In genomic region chr2:92301849-92302607, GRCm38 (mm10) we compare ENCODE assay signal across 21 mouse cellular contexts.
DNase-seq lines count a peak whose midpoint lies in the region; ATAC-seq and TF ChIP-seq lines count a peak whose summit lies in the region.
"Had no signal": no experiment of that assay in that cellular context is flagged by ENCODE, and none has a peak within 500 bp of the region (broad histone marks: within the 10 kb centered on the region; RNA-seq: fewer than 3 reads in every experiment).

No protein-coding gene starts in this region.

- ATAC-seq in forebrain, embryonic 13.5 days = peak; percentile 55; the same call in 1 of the 2 replicates
- no peak for ATAC-seq in forebrain, embryonic 11.5 days (replicated peaks; ENCODE audit: low FRiP score)
- ATAC-seq in liver, postnatal 0 days = no peak
- ATAC-seq in megakaryocyte progenitor cell, adult 5-6 weeks (replicated peaks; ENCODE audit: poor library complexity) = peak; percentile 75
- ATAC-seq in kidney, embryonic 15.5 days (replicated peaks; ENCODE audit: low FRiP score) = no peak
- ATAC-seq: inflammation-experienced regulatory T-cells, adult 6 months had no signal

- H3K4me1 ChIP-seq in forebrain, embryonic 13.5 days = peaks cover 41% of the 10 kb centered on the region
- no peaks in the 10 kb centered on the region; the same call in 1 of the 2 replicates for H3K4me1 ChIP-seq in forebrain, embryonic 11.5 days (replicated peaks; ENCODE audit: control insufficient read depth, insufficient read depth, low read length)
- H3K4me1 ChIP-seq in liver, postnatal 0 days (ENCODE audit: insufficient read depth) = no peaks in the 10 kb centered on the region
- peaks cover 0 to 14% of the 10 kb centered on the region in 2 experiments; a peak in 2 of 4 replicates for H3K4me1 ChIP-seq in CH12.LX (ENCODE audit: control insufficient read depth in 1 of 2, insufficient read depth in 2 of 2)
- H3K4me1 ChIP-seq in kidney, embryonic 15.5 days = no peaks in the 10 kb centered on the region
- H3K4me1 ChIP-seq: heart, embryonic 10.5 days had no signal

- H3K4me2 ChIP-seq in forebrain, embryonic 13.5 days = no peak overlapping the region
- H3K4me2 ChIP-seq in forebrain, embryonic 11.5 days (ENCODE audit: low read depth, low read length, severe bottlenecking) = no peak overlapping the region
- H3K4me2 ChIP-seq in liver, postnatal 0 days (ENCODE audit: low read depth, low read length) = no peak overlapping the region
- no peak overlapping the region for H3K4me2 ChIP-seq in CH12.LX (ENCODE audit: insufficient read depth, low read depth, poor library complexity, severe bottlenecking)
- no peak overlapping the region for H3K4me2 ChIP-seq in kidney, embryonic 15.5 days

- TF ChIP-seq CTCF in liver, postnatal 0 days (IDR thresholded peaks at IDR 0.05; ENCODE audit: low read depth) = no peak
- TF ChIP-seq CTCF in CH12.LX (conservative IDR thresholded peaks at IDR 0.05 in 1 of 2, IDR thresholded peaks at IDR 0.05 in 1 of 2; ENCODE audit: low read depth in 2 of 2, low read length in 2 of 2) = no peak

- TF ChIP-seq EP300 in liver, postnatal 0 days (IDR thresholded peaks at IDR 0.05; ENCODE audit: low read depth) = no peak
- TF ChIP-seq EP300 in CH12.LX (IDR thresholded peaks at IDR 0.05; ENCODE audit: low read length) = no peak

- no peak for DNase-seq in forebrain, embryonic 11.5 days (ENCODE audit: low spot score)
- DNase-seq in liver, postnatal 0 days = no peak
- DNase-seq in liver = no peak
- no peak for DNase-seq in CH12.LX (ENCODE audit: extremely low read depth)
- no peak for DNase-seq in embryo, embryonic 10.5 days (ENCODE audit: low spot score)
- DNase-seq: adrenal gland, adult 2 months; cerebellum, adult 9-10 months; embryo, embryonic 11 days; gastrocnemius, postnatal 25 days; heart, postnatal 14 days; layer of hippocampus, postnatal 36 days; lung, postnatal 10 days; right cerebral cortex, adult 18-20 months; thymus, postnatal 4 days had no signal

- no peak for TF ChIP-seq RAD21 in CH12.LX (IDR thresholded peaks at IDR 0.05; ENCODE audit: low read depth, low read length)

- no peak overlapping the region for H3K4me3 ChIP-seq in forebrain, embryonic 13.5 days
- H3K4me3 ChIP-seq in forebrain, embryonic 11.5 days (ENCODE audit: low read depth, low read length) = no peak overlapping the region
- no peak overlapping the region for H3K4me3 ChIP-seq in liver, postnatal 0 days (ENCODE audit: low read depth, low read length)
- no peak overlapping the region for H3K4me3 ChIP-seq in CH12.LX (replicated peaks in 1 of 3; ENCODE audit: low read depth in 2 of 3, low read length in 2 of 3, poor library complexity in 1 of 3)
- no peak overlapping the region for H3K4me3 ChIP-seq in kidney, embryonic 15.5 days (replicated peaks)
- H3K4me3 ChIP-seq: heart, embryonic 10.5 days had no signal

- peak overlapping the region; percentile 35; the same call in 1 of the 2 replicates for H3K27ac ChIP-seq in forebrain, embryonic 13.5 days
- no peak overlapping the region for H3K27ac ChIP-seq in forebrain, embryonic 11.5 days (ENCODE audit: low read depth, low read length)
- peak overlapping the region; percentile 49; the same call in 1 of the 2 replicates for H3K27ac ChIP-seq in liver, postnatal 0 days (ENCODE audit: low read depth)
- H3K27ac ChIP-seq in CH12.LX (ENCODE audit: insufficient read depth, low read depth) = no peak overlapping the region
- H3K27ac ChIP-seq in kidney, embryonic 15.5 days = no peak overlapping the region
- H3K27ac ChIP-seq: heart, embryonic 10.5 days; kidney, postnatal 0 days; liver, embryonic 14.5 days had no signal

- no peak for TF ChIP-seq POLR2A in CH12.LX (IDR thresholded peaks at IDR 0.05; ENCODE audit: low read depth, low read length)

- no peak overlapping the region for H3K9ac ChIP-seq in forebrain, embryonic 13.5 days
- no peak overlapping the region for H3K9ac ChIP-seq in forebrain, embryonic 11.5 days (ENCODE audit: low read length)
- H3K9ac ChIP-seq in liver, postnatal 0 days (replicated peaks) = no peak overlapping the region
- H3K9ac ChIP-seq in CH12.LX (ENCODE audit: insufficient read depth, low read depth) = no peak overlapping the region
- H3K9ac ChIP-seq in kidney, embryonic 15.5 days = no peak overlapping the region
- H3K9ac ChIP-seq: liver, embryonic 14.5 days had no signal

- H3K27me3 ChIP-seq in forebrain, embryonic 13.5 days = no peaks in the 10 kb centered on the region
- no peaks in the 10 kb centered on the region for H3K27me3 ChIP-seq in forebrain, embryonic 11.5 days (ENCODE audit: control insufficient read depth, insufficient read depth, low read length)
- no peaks in the 10 kb centered on the region for H3K27me3 ChIP-seq in liver, postnatal 0 days (ENCODE audit: insufficient read depth, low read length)
- no peaks in the 10 kb centered on the region for H3K27me3 ChIP-seq in CH12.LX (replicated peaks)
- H3K27me3 ChIP-seq in kidney, embryonic 15.5 days = no peaks in the 10 kb centered on the region

- dilution Hi-C loops in CH12.LX (cut with MboI; ENCODE audit: extremely low pct_ligation_motif_present, extremely low pct_unique_long_range_greater_than_20kb, low sequenced_read_pairs) = no loop called here

- H3K36me3 ChIP-seq in forebrain, embryonic 13.5 days (ENCODE audit: poor library complexity, severe bottlenecking) = no peaks in the 10 kb centered on the region
- H3K36me3 ChIP-seq in forebrain, embryonic 11.5 days (ENCODE audit: control insufficient read depth, insufficient read depth, low read length) = no peaks in the 10 kb centered on the region
- H3K36me3 ChIP-seq in liver, postnatal 0 days (replicated peaks; ENCODE audit: insufficient read depth, low read length) = no peaks in the 10 kb centered on the region
- H3K36me3 ChIP-seq in CH12.LX (replicated peaks in 1 of 2; ENCODE audit: control insufficient read depth in 1 of 2, insufficient read depth in 1 of 2, low read length in 1 of 2) = peaks cover 0 to 14% of the 10 kb centered on the region in 2 experiments
- no peaks in the 10 kb centered on the region; the same call in 1 of the 2 replicates for H3K36me3 ChIP-seq in kidney, embryonic 15.5 days
- H3K36me3 ChIP-seq: heart, embryonic 10.5 days had no signal

- no peaks in the 10 kb centered on the region for H3K79me2 ChIP-seq in CH12.LX (replicated peaks; ENCODE audit: control insufficient read depth, extremely low read depth, insufficient read depth, poor library complexity, severe bottlenecking)

- 30% methylated on average over 5 of the region's 5 CpGs for WGBS in forebrain, embryonic 13.5 days
- WGBS in forebrain, embryonic 11.5 days = 57% methylated on average over 5 of the region's 5 CpGs
- 44% methylated on average over 5 of the region's 5 CpGs for WGBS in liver, postnatal 0 days (ENCODE audit: insufficient replicate concordance)
- 65% methylated on average over 5 of the region's 5 CpGs for WGBS in kidney, embryonic 15.5 days

- no peaks in the 10 kb centered on the region for H3K9me3 ChIP-seq in forebrain, embryonic 13.5 days (replicated peaks)
- H3K9me3 ChIP-seq in forebrain, embryonic 11.5 days (ENCODE audit: control insufficient read depth, low read length) = no peaks in the 10 kb centered on the region
- H3K9me3 ChIP-seq in liver, postnatal 0 days (ENCODE audit: low read length) = no peaks in the 10 kb centered on the region
- H3K9me3 ChIP-seq in CH12.LX (replicated peaks; ENCODE audit: low read length) = no peaks in the 10 kb centered on the region
- H3K9me3 ChIP-seq in kidney, embryonic 15.5 days (replicated peaks) = no peaks in the 10 kb centered on the region
- H3K9me3 ChIP-seq: heart, embryonic 10.5 days had no signal

- in situ Hi-C loops in CH12.LX (cut with MboI; ENCODE audit: low pct_ligation_motif_present, low pct_unique_long_range_greater_than_20kb, low sequenced_read_pairs) = no loop called here

TF ChIP-seq in CH12.LX, 34 proteins besides CTCF, POLR2A, EP300 and RAD21:
- TF ChIP-seq MYC (IDR thresholded peaks at IDR 0.05; ENCODE audit: low read depth, low read length) (no peak), BHLHE40 (IDR thresholded peaks at IDR 0.05; ENCODE audit: low read depth, low read length) (peak; percentile 67)

Comparison
In these comparisons a context has a peak if more than half of its experiments do, and no peak if none do; other contexts are left out.
1. ATAC-seq: peak in forebrain, embryonic 13.5 days (single experiment) and megakaryocyte progenitor cell, adult 5-6 weeks (single experiment); none in forebrain, embryonic 11.5 days (single experiment), liver, postnatal 0 days (single experiment) and kidney, embryonic 15.5 days (single experiment).
2. H3K27ac ChIP-seq: peak in forebrain, embryonic 13.5 days (single experiment) and liver, postnatal 0 days (single experiment); none in forebrain, embryonic 11.5 days (single experiment), CH12.LX (single experiment) and kidney, embryonic 15.5 days (single experiment).